In genomic region chr11:106154091-106154490, GRCm38 (mm10) we compare ENCODE assay signal across 20 mouse cellular contexts. TPM values are rescaled to one million over a fixed set of nuclear protein-coding genes. Genes with fewer than 3 reads are reported as not detected.
A peak's percentile ranks its signal among the peaks of the same experiment; 100 is the strongest.
DNase-seq lines count a peak whose midpoint lies in the region; ATAC-seq lines count a peak whose summit lies in the region.
"Had no signal": no experiment of that assay in that cellular context is flagged by ENCODE, and none has a peak within 500 bp of the region (broad histone marks: within the 10 kb centered on the region; RNA-seq: fewer than 3 reads in every experiment).

No protein-coding gene starts in this region.

- H3K4me3 ChIP-seq in hindbrain, embryonic 13.5 days = no peak overlapping the region
- no peak overlapping the region for H3K4me3 ChIP-seq in hindbrain, embryonic 11.5 days (ENCODE audit: low read depth, low read length)
- H3K4me3 ChIP-seq in midbrain, embryonic 13.5 days (replicated peaks) = no peak overlapping the region
- no peak overlapping the region for H3K4me3 ChIP-seq in midbrain, embryonic 10.5 days
- H3K4me3 ChIP-seq in macrophage (ENCODE audit: inconsistent target) = no peak overlapping the region
- H3K4me3 ChIP-seq: heart, embryonic 13.5 days had no signal

- no peak overlapping the region for H3K27ac ChIP-seq in hindbrain, embryonic 13.5 days
- no peak overlapping the region; the same call in 1 of the 2 replicates for H3K27ac ChIP-seq in hindbrain, embryonic 11.5 days (ENCODE audit: low read depth, low read length)
- 0 out of 2 replicates have a peak overlapping the region, but pooled peaks have one; percentile 36 for H3K27ac ChIP-seq in midbrain, embryonic 13.5 days
- no peak overlapping the region for H3K27ac ChIP-seq in midbrain, embryonic 10.5 days (replicated peaks)
- H3K27ac ChIP-seq in macrophage = peak overlapping the region; percentile 46
- H3K27ac ChIP-seq: heart, embryonic 13.5 days had no signal

- H3K36me3 ChIP-seq in hindbrain, embryonic 13.5 days = peaks cover 82% of the 10 kb centered on the region
- H3K36me3 ChIP-seq in hindbrain, embryonic 11.5 days (ENCODE audit: control insufficient read depth, insufficient read depth, low read length) = peaks cover 14% of the 10 kb centered on the region
- H3K36me3 ChIP-seq in midbrain, embryonic 13.5 days = peaks cover 81% of the 10 kb centered on the region
- H3K36me3 ChIP-seq in midbrain, embryonic 10.5 days = peaks cover 100% of the 10 kb centered on the region
- peaks cover 34% of the 10 kb centered on the region for H3K36me3 ChIP-seq in macrophage (ENCODE audit: inconsistent target)

- no peaks in the 10 kb centered on the region for H3K9me3 ChIP-seq in hindbrain, embryonic 13.5 days
- no peaks in the 10 kb centered on the region for H3K9me3 ChIP-seq in hindbrain, embryonic 11.5 days (ENCODE audit: control insufficient read depth, low read length)
- H3K9me3 ChIP-seq in midbrain, embryonic 13.5 days = no peaks in the 10 kb centered on the region
- H3K9me3 ChIP-seq in midbrain, embryonic 10.5 days (replicated peaks) = no peaks in the 10 kb centered on the region
- H3K9me3 ChIP-seq: heart, embryonic 13.5 days had no signal

- no peak overlapping the region for H3K4me2 ChIP-seq in hindbrain, embryonic 13.5 days
- H3K4me2 ChIP-seq in hindbrain, embryonic 11.5 days (replicated peaks; ENCODE audit: low read depth, low read length) = no peak overlapping the region
- no peak overlapping the region for H3K4me2 ChIP-seq in midbrain, embryonic 13.5 days (replicated peaks)
- H3K4me2 ChIP-seq: heart, embryonic 13.5 days had no signal

- peak; percentile 55 to 74 for DNase-seq in cerebellum, postnatal 10 days
- no peak for DNase-seq in cerebellum, adult 18-20 months
- DNase-seq in hindbrain, embryonic 11.5 days (ENCODE audit: low spot score) = no peak
- DNase-seq in midbrain, embryonic 10.5 days (ENCODE audit: low spot score) = no peak
- no peak for DNase-seq in ovary, postnatal 36 days (ENCODE audit: low spot score)
- DNase-seq: adrenal gland, postnatal 14 days; heart, postnatal 4 days; kidney, postnatal 10 days; lung, adult 2 months; lung, postnatal 4 days; thymus, postnatal 4 days had no signal

- no peaks in the 10 kb centered on the region for H3K27me3 ChIP-seq in hindbrain, embryonic 13.5 days
- H3K27me3 ChIP-seq in hindbrain, embryonic 11.5 days (ENCODE audit: control insufficient read depth, insufficient read depth, low read length) = no peaks in the 10 kb centered on the region
- no peaks in the 10 kb centered on the region for H3K27me3 ChIP-seq in midbrain, embryonic 13.5 days
- H3K27me3 ChIP-seq in midbrain, embryonic 10.5 days (ENCODE audit: low read depth, poor library complexity, severe bottlenecking) = no peaks in the 10 kb centered on the region
- H3K27me3 ChIP-seq: heart, embryonic 13.5 days had no signal

- peak overlapping the region; percentile 30; the same call in 1 of the 2 replicates for H3K9ac ChIP-seq in hindbrain, embryonic 13.5 days
- no peak overlapping the region for H3K9ac ChIP-seq in hindbrain, embryonic 11.5 days (ENCODE audit: low read depth, low read length)
- H3K9ac ChIP-seq in midbrain, embryonic 13.5 days (replicated peaks) = no peak overlapping the region
- H3K9ac ChIP-seq: heart, embryonic 13.5 days had no signal

- 74% methylated on average over 5 of the region's 5 CpGs for WGBS in hindbrain, embryonic 13.5 days
- 80% methylated on average over 5 of the region's 5 CpGs for WGBS in hindbrain, embryonic 11.5 days
- WGBS in midbrain, embryonic 13.5 days = 75% methylated on average over 5 of the region's 5 CpGs
- WGBS in midbrain, embryonic 10.5 days = 80% methylated on average over 5 of the region's 5 CpGs
- whole genome bisulfite sequencing in macrophage (ENCODE audit: missing documents) = 85% methylated on average over 3 of the region's 5 CpGs

- ATAC-seq in hindbrain, embryonic 13.5 days (ENCODE audit: low FRiP score) = no peak
- ATAC-seq in hindbrain, embryonic 11.5 days (ENCODE audit: low FRiP score) = no peak
- ATAC-seq in midbrain, embryonic 13.5 days = no peak
- ATAC-seq: intestine, postnatal 0 days had no signal

- H3K4me1 ChIP-seq in hindbrain, embryonic 13.5 days (replicated peaks) = peaks cover 36% of the 10 kb centered on the region
- H3K4me1 ChIP-seq in hindbrain, embryonic 11.5 days (replicated peaks; ENCODE audit: control insufficient read depth, insufficient read depth, low read length) = peaks cover 12% of the 10 kb centered on the region
- H3K4me1 ChIP-seq in midbrain, embryonic 13.5 days (replicated peaks) = peaks cover 33% of the 10 kb centered on the region
- H3K4me1 ChIP-seq in midbrain, embryonic 10.5 days = peaks cover 15% of the 10 kb centered on the region

- peaks cover 28% of the 10 kb centered on the region; the same call in 1 of the 2 replicates for H3K79me2 ChIP-seq in macrophage (ENCODE audit: inconsistent target)

RNA-seq across cellular contexts. Expression of gene Gm10840, which starts 6.6 kb away (rescaled TPM):
- polyA plus RNA-seq in hindbrain, embryonic 13.5 days (2015; fragmentation: Nextera tagmentation; extraction: Ambion mirVana) = not detected in 2 replicates
- polyA plus RNA-seq in hindbrain, embryonic 11.5 days (2014; fragmentation: Nextera tagmentation; extraction: Ambion mirVana) = not detected in 2 replicates
- polyA plus RNA-seq in midbrain, embryonic 13.5 days (2015; fragmentation: Nextera tagmentation; extraction: Ambion mirVana) = 1.7 TPM in 1 of 2 replicates, not detected in the other
- 0.57 TPM in 1 of 2 replicates, not detected in the other for polyA plus RNA-seq in midbrain, embryonic 10.5 days (2016; fragmentation: Nextera tagmentation; extraction: Ambion mirVana)
- total RNA-seq in macrophage (2018; cell fraction: chromatin; rRNA removed) = not detected
- total RNA-seq in macrophage (2018; cell fraction: cytosol; rRNA removed) = not detected
- not detected for total RNA-seq in macrophage (2018; cell fraction: nucleus; rRNA removed)
- polyA plus RNA-seq in macrophage (2018) = not detected in 3 replicates
- total RNA-seq: adrenal gland, postnatal 14 days; common myeloid progenitor, adult 5-6 weeks; gastrocnemius, postnatal 4 days; heart, postnatal 4 days; layer of hippocampus, postnatal 14 days; left cerebral cortex, postnatal 25 days had no signal
- polyA plus RNA-seq: heart, embryonic 13.5 days; intestine, postnatal 0 days; lung, adult 2 months had no signal

RNA-seq across cellular contexts. Expression of gene Limd2, which starts 6.6 kb away (rescaled TPM):
- 197 and 211 TPM in 2 replicates for polyA plus RNA-seq in hindbrain, embryonic 13.5 days (2015; fragmentation: Nextera tagmentation; extraction: Ambion mirVana)
- polyA plus RNA-seq in hindbrain, embryonic 11.5 days (2014; fragmentation: Nextera tagmentation; extraction: Ambion mirVana) = 298 and 301 TPM in 2 replicates
- 211 TPM in 2 replicates for polyA plus RNA-seq in midbrain, embryonic 13.5 days (2015; fragmentation: Nextera tagmentation; extraction: Ambion mirVana)
- 364 and 366 TPM in 2 replicates for polyA plus RNA-seq in midbrain, embryonic 10.5 days (2016; fragmentation: Nextera tagmentation; extraction: Ambion mirVana)
- total RNA-seq in macrophage (2018; cell fraction: chromatin; rRNA removed) = 100 to 1,000 TPM in 1 of 26 experiments, 10 to 100 TPM in 24, 1 to 10 TPM in 1; 8.2 to 112 (median 31.2) TPM
- 100 to 1,000 TPM in 13 of 26 experiments, 10 to 100 TPM in 13; 45.0 to 294 (median 129) TPM for total RNA-seq in macrophage (2018; cell fraction: cytosol; rRNA removed)
- total RNA-seq in macrophage (2018; cell fraction: nucleus; rRNA removed) = 100 to 1,000 TPM in 7 of 26 experiments, 10 to 100 TPM in 19; 14.1 to 140 (median 60.6) TPM
- polyA plus RNA-seq in macrophage (2018) = 74.9 to 122 TPM (median 80.3 TPM) in 3 replicates

RNA-seq across cellular contexts. Expression of gene Strada, which starts 47.9 kb away (rescaled TPM):
- 31.2 and 34.2 TPM in 2 replicates for polyA plus RNA-seq in hindbrain, embryonic 13.5 days (2015; fragmentation: Nextera tagmentation; extraction: Ambion mirVana)
- polyA plus RNA-seq in hindbrain, embryonic 11.5 days (2014; fragmentation: Nextera tagmentation; extraction: Ambion mirVana) = 36.4 and 44.5 TPM in 2 replicates
- 33.8 and 36.9 TPM in 2 replicates for polyA plus RNA-seq in midbrain, embryonic 13.5 days (2015; fragmentation: Nextera tagmentation; extraction: Ambion mirVana)
- polyA plus RNA-seq in midbrain, embryonic 10.5 days (2016; fragmentation: Nextera tagmentation; extraction: Ambion mirVana) = 41.8 and 42.4 TPM in 2 replicates
- 10 to 100 TPM in 25 of 26 experiments, 1 to 10 TPM in 1; 8.7 to 65.3 (median 43.8) TPM for total RNA-seq in macrophage (2018; cell fraction: chromatin; rRNA removed)
- 10 to 100 TPM; 11.8 to 22.8 (median 17.2) TPM for total RNA-seq in macrophage (2018; cell fraction: cytosol; rRNA removed)
- 10 to 100 TPM in 25 of 26 experiments, 1 to 10 TPM in 1; 7.9 to 65.0 (median 30.0) TPM for total RNA-seq in macrophage (2018; cell fraction: nucleus; rRNA removed)
- 14.5 to 19.3 TPM (median 18.7 TPM) in 3 replicates for polyA plus RNA-seq in macrophage (2018)

Comparison
In these comparisons a context has a peak if more than half of its experiments do, and no peak if none do; other contexts are left out.
1. DNase-seq: peak in cerebellum, postnatal 10 days (2 of 2); none in cerebellum, adult 18-20 months (0 of 2), hindbrain, embryonic 11.5 days (single experiment), midbrain, embryonic 10.5 days (single experiment) and ovary, postnatal 36 days (single experiment).
2. H3K27ac ChIP-seq: peak in midbrain, embryonic 13.5 days (single experiment) and macrophage (single experiment); none in hindbrain, embryonic 13.5 days (single experiment), hindbrain, embryonic 11.5 days (single experiment) and midbrain, embryonic 10.5 days (single experiment).